Mouse (Mus musculus) heart, embryonic 16.5 days (tissue): ENCODE measurements around the gene Nbea. TPM values are rescaled to one million over a fixed set of nuclear protein-coding genes. Genes with fewer than 3 reads are reported as not detected.

ENCODE experiments used
- ATAC-seq: fragments of 200-750 bp; cut with Nextera tagmentation; replicated peaks from 2 replicates; pipeline ENCODE4 v1.8.0; 2017; ENCODE audit warnings: moderate number of reproducible peaks; ENCODE audit not compliant: insufficient read depth, low FRiP score; ENCODE audit errors: extremely low read depth
- H3K27ac ChIP-seq: fragments of 300-500 bp; sonication (generic); 2 replicates; pipeline ENCODE4 v1.5.1; 2014; ENCODE audit warnings: mild to moderate bottlenecking, low read length, control low read depth, moderate library complexity
- H3K27me3 ChIP-seq: fragments of 300-500 bp; sonication (generic); 2 replicates; pipeline ENCODE4 v1.6.1; 2014; ENCODE audit warnings: low read length, mixed read lengths; ENCODE audit not compliant: control insufficient read depth, insufficient read depth
- H3K36me3 ChIP-seq: fragments of 300-500 bp; sonication (generic); 2 replicates; pipeline ENCODE4 v1.6.1; 2014; ENCODE audit not compliant: control insufficient read depth, insufficient read depth
- H3K4me1 ChIP-seq: fragments of 300-500 bp; sonication (generic); 2 replicates; pipeline ENCODE4 v1.6.1; 2014; ENCODE audit warnings: low read length, mixed read lengths; ENCODE audit not compliant: control insufficient read depth, insufficient read depth
- H3K4me2 ChIP-seq: fragments of 300-500 bp; sonication (generic); 2 replicates; pipeline ENCODE4 v1.6.1; 2014; ENCODE audit warnings: low read depth, mild to moderate bottlenecking, control low read depth, low read length
- H3K4me3 ChIP-seq: fragments of 300-500 bp; sonication (generic); 2 replicates; pipeline ENCODE4 v1.5.1; 2014; ENCODE audit warnings: mild to moderate bottlenecking, control low read depth, low read length
- H3K9ac ChIP-seq: fragments of 300-500 bp; sonication (generic); 2 replicates; pipeline ENCODE4 v1.6.1; 2014; ENCODE audit warnings: low read length, control low read depth
- H3K9me3 ChIP-seq: fragments of 300-500 bp; sonication (generic); replicated peaks from 2 replicates; pipeline ENCODE4 v1.6.1; 2016; ENCODE audit warnings: low read length; ENCODE audit not compliant: control insufficient read depth
- WGBS: fragments of 180-500 bp; shearing (Covaris S2); extraction: QIAGEN DNeasy Blood & Tissue Kit; methylation state at CpG from one replicate; pipeline ENCODE4 v1.1.7; 2014; 5-methylcytosine and 5-hydroxymethylcytosine counted together
- polyA plus RNA-seq: library from polyadenylated mRNA; unstranded; fragments of >200 nt; fragmentation: Nextera tagmentation; extraction: Ambion mirVana; gene quantifications from 2 replicates; pipeline ENCODE4 v1.2.1, GENCODE M21; 2015

Nbea gene
- polyA plus RNA-seq, 1 experiment from 2014 or later: 7.0 TPM

DNA sequence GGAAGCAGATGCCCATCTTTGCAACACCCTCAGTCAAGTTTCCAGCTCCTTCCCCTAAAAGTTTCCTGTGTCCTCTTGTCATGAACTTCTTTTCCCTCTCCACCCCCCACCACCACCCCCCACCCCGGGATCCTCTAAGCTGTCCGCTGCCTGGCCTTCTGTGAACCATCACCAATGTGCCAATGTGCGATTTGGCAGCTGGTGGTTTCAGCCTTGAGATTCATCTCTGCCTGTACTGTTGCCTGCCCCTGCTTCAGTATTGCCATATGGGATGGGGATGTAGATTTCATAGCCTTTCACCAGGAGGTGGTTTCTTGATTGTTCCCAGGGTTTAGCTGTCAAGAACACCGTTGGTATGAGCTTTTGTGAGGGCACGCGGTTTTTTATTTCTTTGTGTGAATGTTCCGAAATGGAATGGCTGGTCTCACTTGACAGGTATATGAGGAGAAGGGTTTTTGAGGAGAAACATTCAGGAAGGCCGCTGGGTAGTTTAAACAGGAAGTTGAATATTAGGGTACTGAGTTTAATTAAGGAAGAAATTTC, 594.0 kb downstream of the Nbea start:
- no peaks in the 10 kb centered on the region for H3K27me3 ChIP-seq
- no peak overlapping the region for H3K4me3 ChIP-seq
- no peaks in the 10 kb centered on the region for H3K9me3 ChIP-seq
- 76% methylated on average over 8 of the region's 8 CpGs for WGBS
- no peaks in the 10 kb centered on the region for H3K4me1 ChIP-seq
- no peak overlapping the region for H3K27ac ChIP-seq
- no peak overlapping the region for H3K9ac ChIP-seq
- no peak overlapping the region for H3K4me2 ChIP-seq
- H3K36me3 ChIP-seq: no peaks in the 10 kb centered on the region
- ATAC-seq: no peak

DNA sequence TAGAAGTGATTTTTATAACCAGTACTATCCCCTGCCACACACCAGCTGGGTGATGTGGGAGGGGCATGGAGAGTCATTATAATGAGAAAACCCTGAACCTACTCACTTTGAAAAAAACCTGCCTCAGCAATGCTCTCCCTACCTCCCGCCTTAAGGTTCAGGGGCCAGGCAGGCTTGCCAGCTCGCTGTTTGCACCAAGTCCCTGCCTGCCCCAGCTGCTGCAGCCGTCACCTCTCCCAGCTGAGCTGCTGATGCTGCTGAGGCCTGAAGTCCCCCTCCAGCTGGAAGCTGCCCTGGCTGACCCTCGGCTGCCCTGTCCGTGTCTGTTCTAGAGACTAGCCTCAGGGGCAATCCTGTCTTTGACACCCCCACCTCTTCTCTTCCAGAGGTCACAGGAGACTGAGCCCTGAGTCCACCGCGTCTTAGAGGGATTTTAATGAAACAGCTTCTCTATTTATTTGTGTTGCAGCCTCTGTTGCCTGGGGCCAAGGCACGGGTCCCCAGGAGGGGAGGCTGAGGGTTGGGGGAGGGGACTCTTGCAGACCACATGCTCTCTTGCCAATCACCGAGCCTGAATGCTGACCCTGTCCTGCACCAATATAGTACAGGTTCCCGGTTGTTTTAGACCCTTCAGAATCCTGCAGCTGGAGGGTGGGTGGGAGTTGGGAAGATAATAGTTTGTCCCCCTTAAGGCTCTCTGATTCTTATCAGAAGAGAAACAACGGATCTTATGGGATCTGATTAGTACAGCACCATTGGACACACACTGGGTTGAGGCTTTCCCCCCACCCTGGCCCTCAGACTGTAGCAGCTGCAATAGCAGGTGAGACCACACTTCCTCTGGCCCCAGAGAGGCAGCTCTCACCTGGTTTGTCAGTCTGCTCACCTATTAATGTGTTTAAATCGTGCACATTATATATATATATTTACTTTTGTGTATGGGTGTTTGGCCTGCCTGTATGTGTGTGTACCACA, 595.2 kb downstream of the Nbea start:
- Histone ChIP-seq H3K27me3 (no peaks in the 10 kb centered on the region), H3K9me3 (no peaks in the 10 kb centered on the region), H3K4me3 (no peak overlapping the region), H3K27ac (no peak overlapping the region), H3K4me2 (no peak overlapping the region), H3K9ac (no peak overlapping the region), H3K4me1 (no peaks in the 10 kb centered on the region), H3K36me3 (no peaks in the 10 kb centered on the region)
- WGBS: 25% methylated on average over 12 of the region's 12 CpGs
- ATAC-seq: no peak; the same call in 1 of the 2 replicates

GRCm38 (mm10) chr3:55587434-55587971, 596.0 kb downstream of the Nbea start:
- Histone ChIP-seq H3K27ac (no peak overlapping the region), H3K9me3 (no peaks in the 10 kb centered on the region), H3K4me2 (no peak overlapping the region), H3K9ac (no peak overlapping the region), H3K27me3 (no peaks in the 10 kb centered on the region), H3K36me3 (no peaks in the 10 kb centered on the region), H3K4me1 (no peaks in the 10 kb centered on the region), H3K4me3 (no peak overlapping the region)
- ATAC-seq: no peak
- 59% methylated on average over 12 of the region's 12 CpGs for WGBS
